Mouse (Mus musculus) liver, embryonic 12.5 days (tissue): ENCODE results near the gene Gm35549. TPM values are rescaled to one million over a fixed set of nuclear protein-coding genes. Genes with fewer than 3 reads are reported as not detected.

Experiments used
- ATAC-seq: fragments of 200-750 bp; cut with Nextera tagmentation; 2 replicates; pipeline ENCODE4 v1.8.0; 2017; ENCODE audit warnings: moderate number of reproducible peaks, mild to moderate bottlenecking, moderate library complexity
- H3K27ac ChIP-seq: fragments of 300-500 bp; sonication (generic); 2 replicates; pipeline ENCODE4 v1.5.1; 2016; ENCODE audit warnings: mild to moderate bottlenecking
- H3K27me3 ChIP-seq: fragments of 300-500 bp; sonication (generic); replicated peaks from 2 replicates; pipeline ENCODE4 v1.6.1; 2016; ENCODE audit warnings: mild to moderate bottlenecking, moderate library complexity
- H3K36me3 ChIP-seq: fragments of 300-500 bp; sonication (generic); 2 replicates; pipeline ENCODE4 v1.6.1; 2016; ENCODE audit warnings: mild to moderate bottlenecking, moderate library complexity
- H3K4me1 ChIP-seq: fragments of 300-500 bp; sonication (generic); 2 replicates; pipeline ENCODE4 v1.6.1; 2016
- H3K4me2 ChIP-seq: fragments of 300-500 bp; sonication (generic); 2 replicates; pipeline ENCODE4 v1.6.1; 2016; ENCODE audit warnings: mild to moderate bottlenecking, moderate library complexity
- H3K4me3 ChIP-seq: fragments of 300-500 bp; sonication (generic); 2 replicates; pipeline ENCODE4 v1.5.1; 2016; ENCODE audit warnings: mild to moderate bottlenecking, moderate library complexity
- H3K9ac ChIP-seq: fragments of 300-500 bp; sonication (generic); 2 replicates; pipeline ENCODE4 v1.6.1; 2016; ENCODE audit warnings: mild to moderate bottlenecking, moderate library complexity
- H3K9me3 ChIP-seq: fragments of 300-500 bp; sonication (generic); replicated peaks from 2 replicates; pipeline ENCODE4 v1.6.1; 2016; ENCODE audit warnings: mild to moderate bottlenecking, moderate library complexity
- WGBS: fragments of 180-500 bp; shearing (Covaris S2); methylation state at CpG from one replicate; pipeline ENCODE4 v1.1.7; 2016; ENCODE audit not compliant: insufficient replicate concordance; 5-methylcytosine and 5-hydroxymethylcytosine counted together
- polyA plus RNA-seq: library from polyadenylated mRNA; unstranded; fragments of >200 nt; fragmentation: Nextera tagmentation; extraction: Ambion mirVana; gene quantifications from 2 replicates; pipeline ENCODE4 v1.2.1, GENCODE M21; 2016

The Gm35549 gene
- polyA plus RNA-seq, 1 experiment from 2014 or later = 0.21 TPM

DNA sequence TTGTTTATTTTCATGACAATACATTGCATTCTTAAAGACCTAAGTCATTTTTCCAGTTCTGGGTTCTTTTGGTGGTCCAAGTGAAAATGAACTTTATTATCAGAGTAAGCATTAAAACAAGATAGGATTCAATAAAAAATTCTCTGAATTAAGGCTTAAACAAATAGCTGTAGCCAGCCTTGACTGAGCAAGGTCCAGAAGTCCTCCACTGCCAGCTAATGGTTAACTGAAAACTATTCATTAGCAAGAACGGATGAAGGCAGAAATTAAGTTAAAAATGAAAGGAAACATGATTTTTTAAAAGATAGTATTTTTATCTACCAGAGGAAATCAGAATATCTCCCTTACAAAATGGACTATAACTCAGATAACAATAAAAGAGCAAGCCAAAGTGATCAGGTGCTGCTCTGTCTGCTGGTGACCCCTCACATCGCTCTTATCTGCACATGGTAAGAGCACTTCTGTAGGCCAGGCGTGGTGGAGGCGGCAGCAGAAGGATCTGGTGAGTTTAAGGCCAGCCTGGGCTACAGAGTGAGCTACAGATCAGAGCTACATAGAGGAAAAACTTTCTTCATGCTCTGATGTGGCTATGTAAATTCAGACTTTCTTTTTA is 28.5 kb downstream of the Gm35549 start:
- no peak for ATAC-seq
- Histone ChIP-seq H3K4me3 (no peak overlapping the region), H3K4me1 (no peaks in the 10 kb centered on the region), H3K27me3 (no peaks in the 10 kb centered on the region), H3K9ac (no peak overlapping the region), H3K36me3 (peaks cover 7% of the 10 kb centered on the region), H3K27ac (no peak overlapping the region; the same call in 1 of the 2 replicates), H3K9me3 (no peaks in the 10 kb centered on the region), H3K4me2 (no peak overlapping the region)
- WGBS = 52% methylated on average over 4 of the region's 4 CpGs

GRCm38 (mm10) chr9:122814775-122815174 is 29.1 kb downstream of the Gm35549 start:
- Histone ChIP-seq H3K9me3 (no peaks in the 10 kb centered on the region), H3K4me2 (no peak overlapping the region), H3K27ac (no peak overlapping the region), H3K9ac (no peak overlapping the region), H3K36me3 (peaks cover 4% of the 10 kb centered on the region; the same call in 1 of the 2 replicates), H3K4me3 (no peak overlapping the region), H3K27me3 (no peaks in the 10 kb centered on the region), H3K4me1 (no peaks in the 10 kb centered on the region)
- ATAC-seq = no peak
- 77% methylated on average over 2 of the region's 2 CpGs for WGBS

DNA sequence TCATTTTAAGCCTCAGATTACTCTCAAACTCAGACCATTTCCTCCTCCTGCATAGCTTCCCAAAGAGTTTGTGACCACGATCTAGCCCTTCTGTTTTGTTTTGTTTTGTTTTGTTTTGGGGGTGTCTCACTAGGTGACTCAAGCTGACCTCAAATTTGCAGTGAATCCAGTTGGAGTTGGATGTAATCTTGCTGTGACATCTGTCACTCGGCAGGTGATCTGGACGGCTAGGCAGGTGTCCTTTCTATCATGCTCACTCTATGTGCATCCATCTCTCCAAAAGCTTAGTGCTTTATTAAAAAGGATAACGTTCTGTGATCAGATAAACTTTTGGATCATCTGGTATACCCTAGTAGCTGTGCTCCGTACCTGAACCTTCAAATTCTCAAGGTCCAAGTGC is 31.4 kb downstream of the Gm35549 start:
- ATAC-seq = no peak
- Histone ChIP-seq H3K9ac (no peak overlapping the region), H3K4me3 (no peak overlapping the region), H3K27ac (no peak overlapping the region), H3K9me3 (no peaks in the 10 kb centered on the region), H3K4me1 (no peaks in the 10 kb centered on the region), H3K36me3 (no peaks in the 10 kb centered on the region), H3K4me2 (no peak overlapping the region), H3K27me3 (no peaks in the 10 kb centered on the region)
- WGBS = 65% methylated on average over 5 of the region's 5 CpGs

GRCm38 (mm10) chr9:122810212-122810611 is 33.6 kb downstream of the Gm35549 start:
- no peak overlapping the region for H3K27ac ChIP-seq
- no peak overlapping the region for H3K9ac ChIP-seq
- WGBS = 79% methylated on average over 3 of the region's 3 CpGs
- no peaks in the 10 kb centered on the region for H3K36me3 ChIP-seq
- H3K4me1 ChIP-seq = peaks cover 8% of the 10 kb centered on the region
- no peaks in the 10 kb centered on the region for H3K27me3 ChIP-seq
- no peak overlapping the region for H3K4me3 ChIP-seq
- ATAC-seq = no peak
- no peaks in the 10 kb centered on the region for H3K9me3 ChIP-seq
- no peak overlapping the region for H3K4me2 ChIP-seq

GRCm38 (mm10) chr9:122807186-122807585 is 36.6 kb downstream of the Gm35549 start:
- Histone ChIP-seq H3K4me3 (no peak overlapping the region), H3K36me3 (no peaks in the 10 kb centered on the region), H3K27ac (no peak overlapping the region), H3K9me3 (no peaks in the 10 kb centered on the region), H3K4me1 (peaks cover 12% of the 10 kb centered on the region), H3K4me2 (no peak overlapping the region), H3K27me3 (no peaks in the 10 kb centered on the region), H3K9ac (no peak overlapping the region)
- ATAC-seq = no peak
- WGBS = 67% methylated on average over 2 of the region's 2 CpGs

- ATAC-seq = no peak
- WGBS = 18% methylated on average over 10 of the region's 10 CpGs
- H3K4me3 ChIP-seq = peak overlapping the region; percentile 71
Measured at GRCm38 (mm10) chr9:122805845-122806341, 37.9 kb downstream of the Gm35549 start.

DNA sequence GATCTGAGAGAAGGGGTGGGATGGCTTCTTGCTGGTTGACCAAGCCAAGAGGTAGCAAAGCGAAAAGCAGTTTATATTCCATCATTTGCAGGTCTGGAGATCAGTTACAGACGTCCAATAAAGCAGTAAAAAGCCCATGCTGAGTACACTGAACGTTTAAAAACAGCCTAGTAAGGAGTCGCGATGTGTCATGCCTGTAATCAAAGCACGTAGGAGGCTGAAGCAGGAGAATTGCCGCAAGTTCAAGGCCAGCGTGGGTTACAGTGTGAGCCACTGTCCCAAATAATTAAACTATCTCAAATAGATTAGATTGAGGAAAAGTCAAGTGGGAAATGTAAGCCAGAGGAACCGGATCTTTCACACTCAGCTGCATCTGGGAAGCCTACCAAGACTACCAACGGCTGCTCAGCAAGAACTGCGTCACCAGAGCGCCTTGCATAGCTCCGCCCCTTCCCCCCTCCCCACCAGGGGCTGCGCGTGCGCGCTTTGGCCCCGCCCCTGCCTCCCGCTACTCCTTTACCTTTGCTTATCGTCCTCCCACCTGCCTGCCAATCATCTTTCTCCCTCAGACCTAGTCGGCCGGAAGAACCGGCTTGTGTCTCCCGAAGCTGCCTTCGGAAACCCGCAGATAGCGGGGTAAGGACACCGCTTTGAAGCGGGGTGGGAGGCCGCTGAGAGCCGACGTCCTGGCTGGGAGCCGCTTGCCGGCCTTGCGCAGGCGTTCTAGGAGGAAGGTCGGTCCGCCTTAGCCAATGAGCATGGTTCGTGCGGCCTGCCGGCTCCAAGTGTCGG is 38.6 kb downstream of the Gm35549 start, which contains the start of gene Tcaim:
Gene Tcaim (plus strand): TSS at position 487 of the 792 bp plus-strand sequence.
- Histone ChIP-seq H3K4me2 (peak within 1 kb of the TSS; percentile 89), H3K27ac (peak within 1 kb of the TSS; percentile 83), H3K9ac (peak within 1 kb of the TSS; percentile 80), H3K9me3 (no peaks in the 10 kb centered on the region), H3K27me3 (peaks cover 1% of the 10 kb centered on the region; the same call in 1 of the 2 replicates), H3K4me1 (peaks cover 12% of the 10 kb centered on the region), H3K4me3 (peak within 1 kb of the TSS; percentile 71), H3K36me3 (no peaks in the 10 kb centered on the region)
- 6% methylated on average over 42 of the region's 42 CpGs for WGBS
- ATAC-seq = peak; percentile 96

More at GRCm38 (mm10) chr9:122805845-122806341, 37.9 kb downstream of the Gm35549 start:
- H3K4me1 ChIP-seq = peaks cover 12% of the 10 kb centered on the region
- H3K27ac ChIP-seq = peak overlapping the region; percentile 83
- H3K4me2 ChIP-seq = peak overlapping the region; percentile 89
- H3K9me3 ChIP-seq = no peaks in the 10 kb centered on the region
- peak overlapping the region; percentile 80 for H3K9ac ChIP-seq
- no peaks in the 10 kb centered on the region for H3K27me3 ChIP-seq
- H3K36me3 ChIP-seq = no peaks in the 10 kb centered on the region

DNA sequence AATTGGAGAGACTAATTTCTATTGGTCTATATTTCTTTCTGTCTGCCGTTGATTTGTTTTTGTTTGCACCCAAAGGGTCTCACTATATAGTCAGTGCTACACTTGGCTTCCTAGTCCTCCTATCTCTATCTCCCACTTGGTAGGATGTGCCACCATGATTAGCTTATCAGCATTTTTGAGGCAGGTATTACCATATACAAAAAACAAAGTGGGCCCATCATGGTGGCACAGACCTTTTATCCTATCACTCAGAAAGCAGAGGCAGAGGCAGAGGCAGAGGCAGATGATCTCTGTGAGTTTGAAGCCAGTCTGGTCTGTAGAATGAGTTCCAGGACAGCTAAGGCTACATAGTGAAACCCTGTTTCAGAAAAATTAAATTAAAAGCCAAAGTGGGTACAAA is 57.3 kb downstream of the Gm35549 start:
- H3K27ac ChIP-seq = no peak overlapping the region
- no peaks in the 10 kb centered on the region for H3K36me3 ChIP-seq
- ATAC-seq = peak; percentile 64
- WGBS = 47% methylated on average over 1 of the region's 1 CpGs
- H3K4me3 ChIP-seq = no peak overlapping the region
- no peak overlapping the region for H3K4me2 ChIP-seq
- no peak overlapping the region for H3K9ac ChIP-seq
- H3K4me1 ChIP-seq = peaks cover 4% of the 10 kb centered on the region; the same call in 1 of the 2 replicates
- no peaks in the 10 kb centered on the region for H3K27me3 ChIP-seq
- H3K9me3 ChIP-seq = no peaks in the 10 kb centered on the region

DNA sequence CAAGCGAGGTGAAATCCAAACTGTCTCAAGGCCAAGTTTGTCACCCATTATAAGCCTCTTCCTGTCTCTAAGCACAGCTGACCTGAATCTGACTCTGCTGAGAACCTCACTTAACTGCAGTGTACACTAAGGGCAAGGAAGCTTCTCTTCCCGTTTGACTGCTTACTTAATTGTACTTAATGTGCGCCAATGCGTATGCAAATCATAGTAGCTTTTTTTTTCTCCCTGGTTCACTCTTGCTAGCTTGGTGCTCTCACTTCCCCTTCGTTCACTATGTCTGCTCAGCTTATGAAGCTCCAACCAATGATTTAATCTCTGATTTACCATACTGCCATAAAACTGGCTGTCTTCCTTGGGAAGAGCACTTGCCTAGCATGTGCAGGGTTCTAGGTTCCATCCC is 58.6 kb downstream of the Gm35549 start:
- Histone ChIP-seq H3K36me3 (no peaks in the 10 kb centered on the region), H3K4me1 (peaks cover 4% of the 10 kb centered on the region; the same call in 1 of the 2 replicates), H3K27me3 (no peaks in the 10 kb centered on the region), H3K27ac (no peak overlapping the region), H3K4me2 (no peak overlapping the region), H3K9ac (no peak overlapping the region), H3K4me3 (no peak overlapping the region), H3K9me3 (no peaks in the 10 kb centered on the region)
- no peak for ATAC-seq
- WGBS = 61% methylated on average over 5 of the region's 5 CpGs

Other genes with a start within 250 kb of the Gm35549 start
- gene Topaz1, start 96.7 kb downstream of the Gm35549 start, polyA plus RNA-seq = not detected in 2 replicates
- 2.8 and 3.0 TPM in 2 replicates for gene Tcaim, start 38.5 kb downstream of the Gm35549 start, polyA plus RNA-seq
- gene Zfp445, start 22.0 kb upstream of the Gm35549 start, polyA plus RNA-seq = 32.7 and 32.9 TPM in 2 replicates
- gene Zkscan7, start 41.6 kb upstream of the Gm35549 start, polyA plus RNA-seq = 0.66 and 0.77 TPM in 2 replicates
- 4.3 and 4.9 TPM in 2 replicates for gene Zfp105, start 79.0 kb upstream of the Gm35549 start, polyA plus RNA-seq
- 17.7 and 20.7 TPM in 2 replicates for gene 1110059G10Rik, start 107.0 kb upstream of the Gm35549 start, polyA plus RNA-seq
- gene Kif15, start 107.0 kb upstream of the Gm35549 start, polyA plus RNA-seq = 48.7 and 51.9 TPM in 2 replicates
- gene Tmem42, start 177.3 kb upstream of the Gm35549 start, polyA plus RNA-seq = 6.8 and 7.1 TPM in 2 replicates
- 0.14 and 0.17 TPM in 2 replicates for gene Tgm4, start 190.7 kb upstream of the Gm35549 start, polyA plus RNA-seq